21 mouse cellular contexts compared by ENCODE assay signal in the genomic region with DNA sequence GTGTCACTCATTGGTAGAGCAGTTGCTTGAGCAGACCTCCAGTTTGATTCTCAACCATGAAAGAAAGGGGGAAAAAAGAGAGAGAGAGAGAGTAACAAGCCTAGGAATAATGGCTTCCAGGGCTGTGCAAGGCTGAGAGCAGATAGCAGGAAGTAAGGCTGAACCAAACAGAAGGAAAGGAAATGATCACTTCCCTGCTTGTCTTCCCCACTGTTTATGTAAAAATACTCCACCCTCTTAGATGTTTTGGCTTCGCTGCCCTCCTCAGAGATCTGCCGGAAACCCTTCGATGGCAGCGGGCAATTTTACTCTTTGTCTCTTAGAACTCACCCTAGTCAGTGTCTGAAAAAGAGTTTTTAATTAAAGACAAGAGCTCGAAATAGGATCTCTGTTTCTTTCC. TPM values are rescaled to one million over a fixed set of nuclear protein-coding genes. Genes with fewer than 3 reads are reported as not detected.
A peak's percentile ranks its signal among the peaks of the same experiment; 100 is the strongest.
DNase-seq lines count a peak whose midpoint lies in the region; ATAC-seq lines count a peak whose summit lies in the region.
"Had no signal": no experiment of that assay in that cellular context is flagged by ENCODE, and none has a peak within 500 bp of the region (broad histone marks: within the 10 kb centered on the region; RNA-seq: fewer than 3 reads in every experiment).

No protein-coding gene starts in this region.

- 0 out of 2 replicates have a peak overlapping the region, but pooled peaks have one; percentile 13 for H3K27ac ChIP-seq in heart, embryonic 10.5 days
- H3K27ac ChIP-seq in brown adipose tissue, adult 24 weeks (replicated peaks; ENCODE audit: low read depth, low read length), result peak overlapping the region; percentile 41; the same call in 1 of the 2 replicates
- H3K27ac ChIP-seq in hindbrain, embryonic 16.5 days (ENCODE audit: low read depth, low read length), result no peak overlapping the region
- H3K27ac ChIP-seq: forebrain, embryonic 12.5 days; layer of hippocampus, adult 2 months; left cerebral cortex, adult 2 months had no signal

- no peaks in the 10 kb centered on the region for H3K36me3 ChIP-seq in heart, embryonic 10.5 days
- H3K36me3 ChIP-seq in hindbrain, embryonic 16.5 days (ENCODE audit: control insufficient read depth, insufficient read depth, low read length), result no peaks in the 10 kb centered on the region
- H3K36me3 ChIP-seq: forebrain, embryonic 12.5 days; G1E had no signal

- no peak overlapping the region for H3K4me3 ChIP-seq in heart, embryonic 10.5 days
- H3K4me3 ChIP-seq in brown adipose tissue, adult 24 weeks (ENCODE audit: insufficient read depth, low read depth, low read length), result no peak overlapping the region
- H3K4me3 ChIP-seq in hindbrain, embryonic 16.5 days (ENCODE audit: low read length), result no peak overlapping the region
- H3K4me3 ChIP-seq: forebrain, embryonic 12.5 days; layer of hippocampus, adult 2 months; left cerebral cortex, adult 2 months had no signal

- DNase-seq in heart, embryonic 10.5 days (ENCODE audit: low spot score), result no peak
- no peak for DNase-seq in heart, postnatal 4 days
- DNase-seq in kidney, adult 9 months, result peak; percentile 31
- no peak for DNase-seq in kidney, postnatal 14 days
- peak; percentile 65 for DNase-seq in lung, postnatal 36 days
- DNase-seq: cerebellum, adult 8-10 months; kidney, adult 18-20 months; left cerebral cortex, postnatal 4 days; liver; midbrain, embryonic 14.5 days; thymus, postnatal 14 days had no signal

- peaks cover 26% of the 10 kb centered on the region for H3K27me3 ChIP-seq in heart, embryonic 10.5 days (ENCODE audit: insufficient read depth, poor library complexity, severe bottlenecking)
- H3K27me3 ChIP-seq in hindbrain, embryonic 16.5 days (replicated peaks; ENCODE audit: control insufficient read depth, insufficient read depth, low read length), result peaks cover 6% of the 10 kb centered on the region

- no peaks in the 10 kb centered on the region for H3K9me3 ChIP-seq in heart, embryonic 10.5 days
- no peaks in the 10 kb centered on the region for H3K9me3 ChIP-seq in hindbrain, embryonic 16.5 days (ENCODE audit: control insufficient read depth, low read length)
- H3K9me3 ChIP-seq: forebrain, embryonic 12.5 days had no signal

- H3K4me2 ChIP-seq in hindbrain, embryonic 16.5 days (ENCODE audit: low read length), result no peak overlapping the region
- H3K4me2 ChIP-seq: forebrain, embryonic 12.5 days had no signal

- no peak for ATAC-seq in CD4-positive, CD25-positive, alpha-beta regulatory T cell, adult 4 months
- ATAC-seq in hindbrain, embryonic 16.5 days, result no peak

- H3K4me1 ChIP-seq in heart, embryonic 10.5 days, result peaks cover 12% of the 10 kb centered on the region
- peaks cover 4% of the 10 kb centered on the region; the same call in 1 of the 2 replicates for H3K4me1 ChIP-seq in brown adipose tissue, adult 24 weeks (ENCODE audit: control insufficient read depth, insufficient read depth, insufficient read length, low read length)
- H3K4me1 ChIP-seq in hindbrain, embryonic 16.5 days (ENCODE audit: control insufficient read depth, insufficient read depth, low read depth, low read length), result peaks cover 10% of the 10 kb centered on the region

- no peak overlapping the region for H3K9ac ChIP-seq in hindbrain, embryonic 16.5 days (ENCODE audit: low read depth, low read length)
- H3K9ac ChIP-seq: forebrain, embryonic 12.5 days had no signal

- WGBS in heart, embryonic 10.5 days, result 59% methylated on average over 5 of the region's 5 CpGs
- WGBS in hindbrain, embryonic 16.5 days, result 74% methylated on average over 5 of the region's 5 CpGs

RNA-seq across cellular contexts. Expression of a gene that starts 4.5 kb away (rescaled TPM):
- 4.3 and 8.1 TPM in 2 replicates for polyA plus RNA-seq in heart, embryonic 10.5 days (2016; fragmentation: Nextera tagmentation; extraction: Ambion mirVana)
- 1 to 10 TPM; 3.7 to 4.5 TPM for total RNA-seq in heart, postnatal 4 days (2021)
- polyA plus RNA-seq in brown adipose tissue, adult 24 weeks (2012; ENCODE audit: insufficient read depth, insufficient read length, missing spikeins), result 1.3 and 2.5 TPM in 2 replicates
- 1 to 10 TPM in 1 of 2 experiments, under 1 TPM in 1; 0.95 to 1.1 TPM for polyA plus RNA-seq in CD4-positive, CD25-positive, alpha-beta regulatory T cell, adult 4 months (2017; shearing (Covaris generic))
- 0.84 and 1.3 TPM in 2 replicates for polyA plus RNA-seq in hindbrain, embryonic 16.5 days (2015; fragmentation: Nextera tagmentation; extraction: Ambion mirVana)
- total RNA-seq: common myeloid progenitor, adult 5-6 weeks; granulocyte monocyte progenitor cell, adult 5-6 weeks; megakaryocyte, adult 5-6 weeks had no signal
- polyA plus RNA-seq: G1E had no signal

RNA-seq across cellular contexts. Expression of a gene that starts 10.3 kb away (rescaled TPM):
- polyA plus RNA-seq in heart, embryonic 10.5 days (2016; fragmentation: Nextera tagmentation; extraction: Ambion mirVana), result 10.8 and 11.0 TPM in 2 replicates
- 1 to 10 TPM; 8.0 to 8.2 TPM for total RNA-seq in heart, postnatal 4 days (2021)
- polyA plus RNA-seq in brown adipose tissue, adult 24 weeks (2012; ENCODE audit: insufficient read depth, insufficient read length, missing spikeins), result 3.7 and 6.6 TPM in 2 replicates
- polyA plus RNA-seq in CD4-positive, CD25-positive, alpha-beta regulatory T cell, adult 4 months (2017; shearing (Covaris generic)), result 1 to 10 TPM; 7.3 to 9.3 TPM
- 7.9 and 8.3 TPM in 2 replicates for polyA plus RNA-seq in hindbrain, embryonic 16.5 days (2015; fragmentation: Nextera tagmentation; extraction: Ambion mirVana)

RNA-seq across cellular contexts. Expression of a gene that starts 46.7 kb away (rescaled TPM):
- 173 and 197 TPM in 2 replicates for polyA plus RNA-seq in heart, embryonic 10.5 days (2016; fragmentation: Nextera tagmentation; extraction: Ambion mirVana)
- 100 to 1,000 TPM; 156 to 173 TPM for total RNA-seq in heart, postnatal 4 days (2021)
- 13.1 and 18.5 TPM in 2 replicates for polyA plus RNA-seq in brown adipose tissue, adult 24 weeks (2012; ENCODE audit: insufficient read depth, insufficient read length, missing spikeins)
- polyA plus RNA-seq in CD4-positive, CD25-positive, alpha-beta regulatory T cell, adult 4 months (2017; shearing (Covaris generic)), result 10 to 100 TPM; 64.7 to 82.6 TPM
- polyA plus RNA-seq in hindbrain, embryonic 16.5 days (2015; fragmentation: Nextera tagmentation; extraction: Ambion mirVana), result 889 and 920 TPM in 2 replicates

RNA-seq across cellular contexts. Expression of a gene that starts 48.0 kb away (rescaled TPM):
- polyA plus RNA-seq in heart, embryonic 10.5 days (2016; fragmentation: Nextera tagmentation; extraction: Ambion mirVana), result 95.2 and 102 TPM in 2 replicates
- 10 to 100 TPM; 76.7 to 77.5 TPM for total RNA-seq in heart, postnatal 4 days (2021)
- 88.8 and 109 TPM in 2 replicates for polyA plus RNA-seq in brown adipose tissue, adult 24 weeks (2012; ENCODE audit: insufficient read depth, insufficient read length, missing spikeins)
- polyA plus RNA-seq in CD4-positive, CD25-positive, alpha-beta regulatory T cell, adult 4 months (2017; shearing (Covaris generic)), result 10 to 100 TPM; 69.4 to 71.7 TPM
- polyA plus RNA-seq in hindbrain, embryonic 16.5 days (2015; fragmentation: Nextera tagmentation; extraction: Ambion mirVana), result 108 and 122 TPM in 2 replicates

Comparison
In these comparisons a context has a peak if more than half of its experiments do, and no peak if none do; other contexts are left out.
1. DNase-seq: peak in kidney, adult 9 months (single experiment) and lung, postnatal 36 days (single experiment); none in heart, embryonic 10.5 days (single experiment), heart, postnatal 4 days (single experiment) and kidney, postnatal 14 days (single experiment).